24 mouse cellular contexts compared by ENCODE assay signal in genomic region chr19:6559576-6559975, GRCm38 (mm10). TPM values are rescaled to one million over a fixed set of nuclear protein-coding genes. Genes with fewer than 3 reads are reported as not detected.
"Had no signal": no experiment of that assay in that cellular context is flagged by ENCODE, and none has a peak within 500 bp of the region (broad histone marks: within the 10 kb centered on the region; RNA-seq: fewer than 3 reads in every experiment).

No protein-coding gene starts in this region.

- H3K9me3 ChIP-seq: limb, embryonic 12.5 days; liver, embryonic 12.5 days; liver, embryonic 15.5 days; lung, embryonic 15.5 days; megakaryocyte, embryonic 14.5 days; midbrain, embryonic 12.5 days; neural tube, embryonic 13.5 days; stomach, embryonic 15.5 days had no signal

- H3K9ac ChIP-seq: limb, embryonic 12.5 days; liver, embryonic 12.5 days; liver, embryonic 15.5 days; lung, embryonic 15.5 days; midbrain, embryonic 12.5 days; neural tube, embryonic 13.5 days; stomach, embryonic 15.5 days had no signal

- H3K4me1 ChIP-seq: limb, embryonic 12.5 days; liver, embryonic 12.5 days; liver, embryonic 15.5 days; lung, embryonic 15.5 days; stomach, embryonic 15.5 days had no signal

- H3K4me2 ChIP-seq: limb, embryonic 12.5 days; liver, embryonic 12.5 days; liver, embryonic 15.5 days; lung, embryonic 15.5 days; midbrain, embryonic 12.5 days; neural tube, embryonic 13.5 days; stomach, embryonic 15.5 days had no signal

- H3K4me3 ChIP-seq: left cerebral cortex, adult 2 months; limb, embryonic 12.5 days; liver, embryonic 12.5 days; liver, embryonic 15.5 days; lung, embryonic 15.5 days; megakaryocyte, embryonic 14.5 days; midbrain, embryonic 12.5 days; myocyte; neural tube, embryonic 13.5 days; stomach, embryonic 15.5 days had no signal

- H3K27ac ChIP-seq: kidney, postnatal 0 days; left cerebral cortex, adult 2 months; liver, embryonic 12.5 days; liver, embryonic 15.5 days; lung, embryonic 15.5 days; midbrain, embryonic 12.5 days; neural tube, embryonic 13.5 days; stomach, embryonic 15.5 days had no signal

- H3K27me3 ChIP-seq: limb, embryonic 12.5 days; liver, embryonic 12.5 days; liver, embryonic 15.5 days; lung, embryonic 15.5 days; midbrain, embryonic 12.5 days; neural tube, embryonic 13.5 days; stomach, embryonic 15.5 days had no signal

- H3K36me3 ChIP-seq: limb, embryonic 12.5 days; liver, embryonic 12.5 days; liver, embryonic 15.5 days; lung, embryonic 15.5 days; midbrain, embryonic 12.5 days; neural tube, embryonic 13.5 days; stomach, embryonic 15.5 days had no signal

- DNase-seq: layer of hippocampus, postnatal 36 days; liver; lung, adult 18-20 months; lung, postnatal 10 days; lung, postnatal 36 days; retina, postnatal 1 day; right cerebral cortex, postnatal 25 days; spleen, adult 18-20 months; thymus, postnatal 25 days had no signal

RNA-seq across cellular contexts. Expression of gene Slc22a12, which starts 16.7 kb away (rescaled TPM):
- total RNA-seq: monocyte, adult 5-6 weeks; neutrophil, adult 5-6 weeks had no signal
- polyA plus RNA-seq: intestine, postnatal 0 days; limb, embryonic 12.5 days; liver, embryonic 12.5 days; liver, embryonic 15.5 days; midbrain, embryonic 12.5 days; myocyte; neural tube, embryonic 13.5 days; stomach, embryonic 15.5 days; thymus, postnatal 0 days had no signal
